Mouse (Mus musculus) midbrain, embryonic 13.5 days (tissue): ENCODE results near the gene Ccdc85b. TPM values are rescaled to one million over a fixed set of nuclear protein-coding genes. Genes with fewer than 3 reads are reported as not detected.

Source experiments
- ATAC-seq: fragments of 200-750 bp; cut with Nextera tagmentation; 2 replicates; pipeline ENCODE4 v1.8.0; 2017; ENCODE audit warnings: mild to moderate bottlenecking, moderate TSS enrichment, moderate library complexity
- H3K27ac ChIP-seq: fragments of 300-500 bp; sonication (generic); 2 replicates; pipeline ENCODE4 v1.5.1; 2015; ENCODE audit warnings: inconsistent platforms, mild to moderate bottlenecking, moderate library complexity
- H3K27me3 ChIP-seq: fragments of 300-500 bp; sonication (generic); 2 replicates; pipeline ENCODE4 v1.6.1; 2015; ENCODE audit warnings: mild to moderate bottlenecking, inconsistent platforms
- H3K36me3 ChIP-seq: fragments of 300-500 bp; sonication (generic); 2 replicates; pipeline ENCODE4 v1.6.1; 2015; ENCODE audit warnings: mild to moderate bottlenecking, inconsistent platforms
- H3K4me1 ChIP-seq: fragments of 300-500 bp; sonication (generic); replicated peaks from 2 replicates; pipeline ENCODE4 v1.6.1; 2015; ENCODE audit warnings: inconsistent platforms
- H3K4me2 ChIP-seq: fragments of 300-500 bp; sonication (generic); replicated peaks from 2 replicates; pipeline ENCODE4 v1.6.1; 2015; ENCODE audit warnings: moderate library complexity, mild to moderate bottlenecking, inconsistent platforms
- H3K4me3 ChIP-seq: fragments of 300-500 bp; sonication (generic); replicated peaks from 2 replicates; pipeline ENCODE4 v1.5.1; 2015; ENCODE audit warnings: mild to moderate bottlenecking, inconsistent platforms
- H3K9ac ChIP-seq: fragments of 300-500 bp; sonication (generic); replicated peaks from 2 replicates; pipeline ENCODE4 v1.6.1; 2015; ENCODE audit warnings: mild to moderate bottlenecking, inconsistent platforms
- H3K9me3 ChIP-seq: fragments of 300-500 bp; sonication (generic); 2 replicates; pipeline ENCODE4 v1.6.1; 2016; ENCODE audit warnings: mild to moderate bottlenecking, inconsistent platforms
- WGBS: fragments of 180-500 bp; shearing (Covaris S2); methylation state at CpG from one replicate; pipeline ENCODE4 v1.1.7; 2015; 5-methylcytosine and 5-hydroxymethylcytosine counted together
- polyA plus RNA-seq: library from polyadenylated mRNA; unstranded; fragments of >200 nt; fragmentation: Nextera tagmentation; extraction: Ambion mirVana; gene quantifications from 2 replicates; pipeline ENCODE4 v1.2.1, GENCODE M21; 2015

Ccdc85b gene
- polyA plus RNA-seq, 1 experiment from 2014 or later, result 9.7 TPM

GRCm38 (mm10) chr19:5426640-5427290 is 30.9 kb downstream of the Ccdc85b start:
- H3K4me3 ChIP-seq, result peak overlapping the region; percentile 69
- H3K4me1 ChIP-seq, result peaks cover 48% of the 10 kb centered on the region
- no peaks in the 10 kb centered on the region for H3K9me3 ChIP-seq
- no peak overlapping the region for H3K27ac ChIP-seq
- peak overlapping the region; percentile 80 for H3K4me2 ChIP-seq
- no peak for ATAC-seq
- WGBS, result 94% methylated on average over 13 of the region's 13 CpGs
- H3K27me3 ChIP-seq, result no peaks in the 10 kb centered on the region
- peaks cover 26% of the 10 kb centered on the region for H3K36me3 ChIP-seq
- H3K9ac ChIP-seq, result peak overlapping the region; percentile 89; the same call in 1 of the 2 replicates

DNA sequence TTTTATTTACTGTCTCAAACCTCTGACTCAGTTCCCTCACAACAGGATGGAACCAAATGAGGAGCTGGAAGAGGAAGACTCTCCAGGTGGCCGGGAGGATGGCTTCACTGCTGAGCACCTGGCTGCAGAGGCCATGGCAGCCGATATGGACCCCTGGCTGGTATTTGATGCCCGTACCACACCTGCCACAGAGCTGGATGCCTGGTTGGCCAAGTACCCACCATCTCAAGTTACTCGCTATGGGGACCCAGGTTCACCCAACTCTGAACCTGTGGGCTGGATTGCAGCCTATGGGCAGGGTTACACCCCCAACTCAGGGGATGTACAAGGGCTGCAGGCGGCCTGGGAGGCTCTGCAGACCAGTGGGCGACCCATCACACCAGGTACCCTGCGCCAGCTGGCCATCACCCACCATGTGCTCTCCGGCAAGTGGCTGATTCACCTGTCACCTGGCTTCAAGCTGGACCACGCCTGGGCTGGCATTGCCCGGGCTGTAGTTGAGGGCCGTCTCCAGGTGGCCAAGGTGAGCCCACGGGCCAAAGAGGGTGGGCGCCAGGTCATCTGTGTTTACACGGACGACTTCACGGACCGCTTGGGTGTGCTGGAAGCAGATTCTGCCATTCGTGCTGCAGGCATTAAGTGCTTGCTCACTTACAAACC is 31.7 kb downstream of the Ccdc85b start:
- Histone ChIP-seq H3K27ac (peak overlapping the region; percentile 91; the same call in 1 of the 2 replicates), H3K9me3 (no peaks in the 10 kb centered on the region), H3K27me3 (no peaks in the 10 kb centered on the region), H3K9ac (peak overlapping the region; percentile 89), H3K4me2 (peak overlapping the region; percentile 80), H3K36me3 (peaks cover 32% of the 10 kb centered on the region), H3K4me1 (peaks cover 48% of the 10 kb centered on the region), H3K4me3 (peak overlapping the region; percentile 69)
- WGBS, result 91% methylated on average over 18 of the region's 18 CpGs
- ATAC-seq, result no peak; the same call in 1 of the 2 replicates

DNA sequence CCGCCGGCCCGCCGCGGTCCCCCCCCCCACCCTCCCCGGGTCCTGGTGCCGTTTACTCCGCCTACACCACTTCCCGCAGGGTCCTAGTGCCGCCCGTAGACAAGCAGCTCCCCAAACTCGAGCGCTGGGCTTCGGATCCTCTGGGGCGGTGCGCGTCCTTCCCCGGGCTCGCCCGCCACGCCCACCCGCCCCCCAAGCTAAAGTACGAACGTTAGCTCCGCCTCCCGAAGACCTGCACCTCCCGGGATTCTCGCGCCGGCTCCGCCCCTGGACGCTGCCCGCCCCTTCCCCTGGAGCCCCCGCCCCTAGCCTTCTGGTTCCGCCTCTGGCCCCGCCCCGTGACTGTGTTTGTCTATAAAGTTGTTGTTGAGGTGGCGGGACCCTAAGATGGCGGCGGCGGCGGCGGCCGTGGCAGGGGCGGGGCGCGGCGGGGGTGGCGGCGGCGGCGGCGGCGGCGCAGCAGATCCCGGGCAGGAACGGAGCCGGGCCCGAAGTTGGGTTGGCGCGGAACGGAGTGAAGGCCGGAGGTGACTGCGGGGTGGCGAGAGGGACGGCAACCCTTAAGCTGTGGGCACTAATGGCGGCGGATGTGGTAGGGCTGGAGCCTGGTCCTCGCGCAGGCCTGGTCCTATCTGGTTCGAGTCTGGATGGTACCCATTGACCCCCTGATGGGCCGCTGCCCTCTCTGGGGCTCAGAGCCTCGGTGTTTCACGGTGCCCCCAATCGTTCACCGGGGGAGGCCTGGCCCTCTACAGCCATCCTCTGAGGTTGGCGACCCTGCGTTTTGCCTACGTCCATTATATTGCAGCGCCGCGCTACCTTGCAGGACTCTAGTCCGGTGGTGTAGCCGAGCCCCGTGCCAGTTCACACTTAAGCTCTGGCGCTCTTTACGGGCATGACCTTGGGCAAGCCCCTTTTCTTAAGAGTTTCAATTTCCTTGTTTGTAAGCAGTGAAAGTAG is 32.6 kb downstream of the Ccdc85b start, which contains the start of the genes Drap1 and AI837181:
TSS of gene Drap1 (minus strand) at position 198 of the 960 bp plus-strand sequence.
TSS of gene AI837181 (plus strand) at position 363 of the 960 bp plus-strand sequence.
- Histone ChIP-seq H3K4me3 (peak within 1 kb of the TSS; percentile 69), H3K9ac (peak within 1 kb of the TSS; percentile 89)

GRCm38 (mm10) chr19:5424092-5424781 is 33.5 kb downstream of the Ccdc85b start:
- whole genome bisulfite sequencing, result 2% methylated on average over 29 of the region's 48 CpGs
- H3K36me3 ChIP-seq, result peaks cover 49% of the 10 kb centered on the region
- no peaks in the 10 kb centered on the region for H3K27me3 ChIP-seq
- peak overlapping the region; percentile 89 for H3K9ac ChIP-seq
- peak overlapping the region; percentile 69 for H3K4me3 ChIP-seq
- peak overlapping the region; percentile 92 for H3K4me2 ChIP-seq
- H3K4me1 ChIP-seq, result peaks cover 48% of the 10 kb centered on the region
- no peaks in the 10 kb centered on the region for H3K9me3 ChIP-seq
- ATAC-seq, result peak; percentile 62
- H3K27ac ChIP-seq, result peak overlapping the region; percentile 91

More for the DNA sequence above, 32.6 kb downstream of the Ccdc85b start, which contains the start of the genes Drap1 and AI837181:
- ATAC-seq, result peak; percentile 91
- Histone ChIP-seq H3K27ac (peak within 1 kb of the TSS; percentile 91), H3K4me2 (peak within 1 kb of the TSS; percentile 92), H3K27me3 (no peaks in the 10 kb centered on the region), H3K4me1 (peaks cover 48% of the 10 kb centered on the region), H3K36me3 (peaks cover 41% of the 10 kb centered on the region), H3K9me3 (no peaks in the 10 kb centered on the region)
- 0% methylated on average over 48 of the region's 87 CpGs for WGBS

DNA sequence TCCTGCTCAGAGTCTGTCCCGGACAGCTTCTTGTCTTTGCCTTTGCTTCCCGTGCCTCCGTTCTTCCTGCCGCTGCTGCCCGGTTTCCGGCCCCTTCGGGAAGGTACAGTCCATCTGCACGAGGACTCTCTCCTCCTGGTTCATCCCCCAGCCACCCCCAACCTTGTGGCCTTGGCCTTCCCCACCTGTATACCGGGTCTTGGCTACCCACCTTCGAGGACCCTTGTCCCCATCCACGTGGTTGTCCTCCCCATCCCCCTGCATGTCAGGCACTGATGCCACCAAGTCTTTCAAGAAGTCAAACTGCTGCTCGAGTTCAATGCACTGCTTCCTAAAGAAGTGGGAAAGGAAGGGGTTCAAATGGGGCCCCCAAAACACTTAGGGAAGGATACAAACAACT is 34.1 kb downstream of the Ccdc85b start:
- Histone ChIP-seq H3K4me2 (peak overlapping the region; percentile 92), H3K4me3 (peak overlapping the region; percentile 69), H3K9me3 (no peaks in the 10 kb centered on the region), H3K27ac (peak overlapping the region; percentile 91), H3K4me1 (peaks cover 48% of the 10 kb centered on the region), H3K27me3 (no peaks in the 10 kb centered on the region), H3K36me3 (peaks cover 49% of the 10 kb centered on the region), H3K9ac (peak overlapping the region; percentile 89)
- ATAC-seq, result no peak
- 64% methylated on average over 12 of the region's 12 CpGs for WGBS

- Histone ChIP-seq H3K4me2 (peak overlapping the region; percentile 92), H3K4me3 (peak overlapping the region; percentile 69), H3K9me3 (no peaks in the 10 kb centered on the region), H3K9ac (peak overlapping the region; percentile 89), H3K4me1 (peaks cover 43% of the 10 kb centered on the region), H3K27ac (no peak overlapping the region), H3K36me3 (peaks cover 53% of the 10 kb centered on the region), H3K27me3 (no peaks in the 10 kb centered on the region)
- 73% methylated on average over 9 of the region's 9 CpGs for WGBS
- ATAC-seq, result no peak
Measured at GRCm38 (mm10) chr19:5422895-5423443, 34.7 kb downstream of the Ccdc85b start.

DNA sequence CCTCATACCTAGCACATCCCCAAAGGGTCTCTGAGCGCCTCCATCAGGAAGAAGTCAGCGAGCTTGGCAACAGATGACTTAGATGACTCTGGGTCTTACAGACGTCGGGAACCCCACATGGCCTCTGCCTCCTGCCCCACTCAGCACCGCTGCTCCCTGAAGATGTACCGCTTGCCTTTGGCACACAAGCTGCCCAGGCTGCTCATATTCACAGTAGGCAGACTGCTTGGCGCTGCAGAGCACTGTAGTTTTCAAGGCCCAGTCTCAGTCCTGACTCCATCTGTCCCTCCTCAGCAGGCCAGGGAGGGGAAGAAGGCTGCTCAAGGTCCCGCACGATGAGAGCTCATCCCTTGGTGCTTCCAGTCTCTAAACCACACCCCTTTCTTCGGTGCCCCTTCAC is 35.4 kb downstream of the Ccdc85b start:
- Histone ChIP-seq H3K9ac (peak overlapping the region; percentile 16; the same call in 1 of the 2 replicates), H3K36me3 (peaks cover 51% of the 10 kb centered on the region), H3K9me3 (no peaks in the 10 kb centered on the region), H3K27me3 (no peaks in the 10 kb centered on the region), H3K4me2 (no peak overlapping the region), H3K27ac (no peak overlapping the region), H3K4me3 (no peak overlapping the region; the same call in 1 of the 2 replicates), H3K4me1 (peaks cover 40% of the 10 kb centered on the region)
- WGBS, result 91% methylated on average over 10 of the region's 10 CpGs
- ATAC-seq, result no peak

DNA sequence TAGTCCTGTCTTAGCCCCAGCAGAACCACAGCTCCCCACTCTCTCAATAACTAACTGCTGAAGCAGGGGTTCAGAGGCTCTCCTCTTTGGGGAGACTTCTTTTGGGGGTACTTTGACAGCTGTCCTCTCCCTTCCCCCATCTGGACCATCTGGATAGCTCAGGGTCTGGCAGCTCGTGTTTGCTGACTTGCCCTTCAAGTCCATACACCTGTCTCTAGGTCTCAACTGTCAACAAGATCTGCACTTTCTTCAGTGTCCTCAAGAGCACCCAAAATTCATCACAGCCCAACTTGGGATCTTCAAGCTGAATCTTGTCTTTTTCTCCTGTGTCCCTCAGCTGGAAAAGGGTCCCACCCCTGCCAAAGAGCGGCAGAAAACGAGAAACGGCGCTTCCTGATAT is 35.9 kb downstream of the Ccdc85b start:
- Histone ChIP-seq H3K27me3 (no peaks in the 10 kb centered on the region), H3K4me2 (no peak overlapping the region), H3K36me3 (peaks cover 46% of the 10 kb centered on the region), H3K9ac (no peak overlapping the region), H3K4me3 (no peak overlapping the region), H3K27ac (no peak overlapping the region), H3K9me3 (no peaks in the 10 kb centered on the region), H3K4me1 (peaks cover 35% of the 10 kb centered on the region)
- ATAC-seq, result no peak
- WGBS, result 96% methylated on average over 5 of the region's 5 CpGs

- Histone ChIP-seq H3K9me3 (no peaks in the 10 kb centered on the region), H3K4me1 (peaks cover 23% of the 10 kb centered on the region), H3K4me3 (no peak overlapping the region), H3K9ac (no peak overlapping the region), H3K27ac (no peak overlapping the region), H3K4me2 (no peak overlapping the region), H3K27me3 (no peaks in the 10 kb centered on the region), H3K36me3 (peaks cover 38% of the 10 kb centered on the region)
- WGBS, result 93% methylated on average over 6 of the region's 6 CpGs
- no peak for ATAC-seq
Measured at GRCm38 (mm10) chr19:5420579-5420978, 37.1 kb downstream of the Ccdc85b start.

DNA sequence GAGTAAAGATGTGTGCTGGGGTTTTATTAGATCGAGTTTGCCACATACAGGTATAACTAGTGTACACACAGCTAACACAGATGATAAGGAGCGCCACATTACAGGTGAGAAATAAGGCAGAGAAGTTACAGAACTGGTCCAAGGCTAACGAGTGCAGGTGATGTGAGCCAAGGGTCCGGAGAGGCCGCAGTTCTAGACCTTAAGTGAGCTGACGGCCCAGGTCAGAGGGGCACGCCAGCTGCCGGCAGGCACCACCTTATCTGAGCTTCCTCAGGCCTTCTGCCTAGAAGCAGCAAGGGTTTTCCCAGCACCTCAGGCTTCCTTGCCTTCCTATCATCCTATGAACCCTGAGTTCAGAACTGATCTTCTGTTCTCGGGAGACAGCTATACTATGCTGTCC is 38.1 kb downstream of the Ccdc85b start:
- 88% methylated on average over 9 of the region's 9 CpGs for WGBS
- no peak for ATAC-seq

More for the DNA sequence above, 38.1 kb downstream of the Ccdc85b start:
- no peak overlapping the region for H3K9ac ChIP-seq
- no peak overlapping the region for H3K4me3 ChIP-seq
- H3K27ac ChIP-seq, result no peak overlapping the region
- no peaks in the 10 kb centered on the region for H3K9me3 ChIP-seq
- no peak overlapping the region for H3K4me2 ChIP-seq
- peaks cover 23% of the 10 kb centered on the region for H3K4me1 ChIP-seq
- no peaks in the 10 kb centered on the region for H3K27me3 ChIP-seq
- peaks cover 38% of the 10 kb centered on the region for H3K36me3 ChIP-seq
